Mouse (Mus musculus) hindbrain, embryonic 10.5 days (tissue): ENCODE measurements around the gene Uck2. TPM values are rescaled to one million over a fixed set of nuclear protein-coding genes. Genes with fewer than 3 reads are reported as not detected.

Source experiments
- DNase-seq: peaks from one replicate; pipeline ENCODE4 v3.0.0-alpha.2; 2017; ENCODE audit warnings: low spot score
- H3K27ac ChIP-seq: fragments of 300-500 bp; sonication (generic); 2 replicates; pipeline ENCODE4 v1.5.1; 2016; ENCODE audit warnings: mild to moderate bottlenecking, moderate library complexity
- H3K27me3 ChIP-seq: fragments of 300-500 bp; sonication (generic); 2 replicates; pipeline ENCODE4 v1.6.1; 2016; ENCODE audit warnings: mild to moderate bottlenecking; ENCODE audit not compliant: poor library complexity, insufficient read depth, severe bottlenecking
- H3K36me3 ChIP-seq: fragments of 300-500 bp; sonication (generic); 2 replicates; pipeline ENCODE4 v1.6.1; 2016; ENCODE audit warnings: mild to moderate bottlenecking, moderate library complexity
- H3K4me1 ChIP-seq: fragments of 300-500 bp; sonication (generic); replicated peaks from 2 replicates; pipeline ENCODE4 v1.6.1; 2016; ENCODE audit warnings: mild to moderate bottlenecking
- H3K4me3 ChIP-seq: fragments of 300-500 bp; sonication (generic); 2 replicates; pipeline ENCODE4 v1.5.1; 2016; ENCODE audit warnings: mild to moderate bottlenecking, moderate library complexity
- H3K9me3 ChIP-seq: fragments of 300-500 bp; sonication (generic); 2 replicates; pipeline ENCODE4 v1.6.1; 2016; ENCODE audit warnings: mild to moderate bottlenecking, moderate library complexity
- WGBS: fragments of 180-500 bp; shearing (Covaris S2); methylation state at CpG from one replicate; pipeline ENCODE4 v1.1.7; 2016; 5-methylcytosine and 5-hydroxymethylcytosine counted together
- polyA plus RNA-seq: library from polyadenylated mRNA; unstranded; fragments of >200 nt; fragmentation: Nextera tagmentation; extraction: Ambion mirVana; gene quantifications from 2 replicates; pipeline ENCODE4 v1.2.1, GENCODE M21; 2016

The Uck2 gene
- 113 and 125 TPM in 2 replicates for polyA plus RNA-seq

DNA sequence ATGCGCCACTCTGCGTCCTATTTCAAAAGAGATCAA, at the start of gene Uck2:
TSS of gene Uck2 (minus strand) at position 1 of the 36 bp plus-strand sequence.
- Histone ChIP-seq H3K9me3 (no peaks in the 10 kb centered on the region), H3K4me1 (peaks cover 54% of the 10 kb centered on the region), H3K27me3 (peaks cover 19% of the 10 kb centered on the region), H3K27ac (peak within 1 kb of the TSS; percentile 99), H3K4me3 (peak within 1 kb of the TSS; percentile 82), H3K36me3 (peaks cover 5% of the 10 kb centered on the region; the same call in 1 of the 2 replicates)
- DNase-seq: no peak
- 0% methylated on average over 2 of the region's 2 CpGs for WGBS

DNA sequence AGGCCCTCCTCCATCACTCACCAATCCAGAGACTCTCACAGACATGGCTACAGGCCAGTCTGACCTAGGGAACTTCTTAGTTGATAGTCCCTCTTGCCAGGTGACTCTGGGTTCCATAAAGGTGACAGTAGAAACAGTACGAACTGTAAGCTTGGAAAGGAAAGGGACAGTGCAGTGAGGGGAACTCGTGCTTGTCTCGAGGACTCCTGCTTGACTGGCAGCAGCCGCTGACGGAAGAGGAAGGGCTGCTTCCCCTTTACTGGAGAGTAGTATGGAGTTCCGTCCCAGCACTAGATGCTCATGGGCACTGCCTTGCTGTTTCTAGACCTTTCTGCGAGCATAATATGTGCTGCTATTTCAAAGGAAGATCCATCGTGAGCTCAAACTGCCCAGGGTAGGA, 46.0 kb upstream of the Uck2 start:
- Histone ChIP-seq H3K36me3 (peaks cover 68% of the 10 kb centered on the region), H3K9me3 (no peaks in the 10 kb centered on the region), H3K27ac (no peak overlapping the region), H3K27me3 (no peaks in the 10 kb centered on the region), H3K4me3 (no peak overlapping the region), H3K4me1 (no peaks in the 10 kb centered on the region)
- WGBS: 95% methylated on average over 8 of the region's 8 CpGs
- DNase-seq: no peak

DNA sequence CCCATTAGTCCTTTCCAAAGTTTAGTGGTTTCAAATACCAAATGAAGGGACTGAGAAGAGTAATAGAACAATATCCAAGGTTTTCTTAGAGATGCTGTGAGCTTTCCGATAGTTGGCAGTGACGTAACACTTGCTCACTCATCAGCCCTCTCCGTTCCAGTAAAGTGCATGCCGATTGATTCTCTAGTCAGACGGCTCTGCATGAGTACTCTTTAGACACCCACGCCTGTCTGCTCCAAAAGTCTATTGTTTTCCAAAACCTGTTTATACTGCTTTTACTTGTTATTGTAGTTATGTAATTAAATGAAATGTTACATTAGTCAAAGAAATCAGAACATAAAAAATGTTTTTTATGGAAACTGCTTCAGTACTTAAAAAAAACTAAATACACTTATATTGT, 43.7 kb upstream of the Uck2 start:
- WGBS: 85% methylated on average over 6 of the region's 6 CpGs
- no peak for DNase-seq

DNA sequence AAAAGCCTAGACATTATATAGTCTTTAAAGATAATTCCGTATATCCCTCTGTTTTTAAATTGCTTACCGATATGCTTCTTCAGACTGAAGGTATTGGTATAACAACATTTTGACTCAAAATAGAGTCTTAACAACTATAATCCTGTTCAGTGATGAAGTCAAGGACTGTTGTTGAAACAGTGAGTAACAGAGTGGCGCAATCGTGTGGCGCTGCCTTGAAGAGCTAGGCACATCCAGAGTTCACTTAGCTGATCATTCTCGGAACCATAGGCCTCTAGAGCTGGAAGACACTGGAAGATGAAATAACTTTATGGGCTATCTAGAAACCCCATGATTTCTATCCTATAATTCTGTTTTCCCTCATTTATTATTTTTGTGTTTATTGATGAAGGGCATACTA, 36.6 kb upstream of the Uck2 start:
- H3K4me1 ChIP-seq: no peaks in the 10 kb centered on the region
- no peaks in the 10 kb centered on the region for H3K9me3 ChIP-seq
- DNase-seq: no peak
- H3K36me3 ChIP-seq: peaks cover 93% of the 10 kb centered on the region
- no peaks in the 10 kb centered on the region for H3K27me3 ChIP-seq
- H3K4me3 ChIP-seq: no peak overlapping the region
- H3K27ac ChIP-seq: no peak overlapping the region
- whole genome bisulfite sequencing: 96% methylated on average over 6 of the region's 6 CpGs

More for the DNA sequence above, 43.7 kb upstream of the Uck2 start:
- Histone ChIP-seq H3K4me1 (no peaks in the 10 kb centered on the region), H3K4me3 (no peak overlapping the region), H3K36me3 (peaks cover 86% of the 10 kb centered on the region), H3K27ac (no peak overlapping the region), H3K27me3 (no peaks in the 10 kb centered on the region), H3K9me3 (no peaks in the 10 kb centered on the region)

DNA sequence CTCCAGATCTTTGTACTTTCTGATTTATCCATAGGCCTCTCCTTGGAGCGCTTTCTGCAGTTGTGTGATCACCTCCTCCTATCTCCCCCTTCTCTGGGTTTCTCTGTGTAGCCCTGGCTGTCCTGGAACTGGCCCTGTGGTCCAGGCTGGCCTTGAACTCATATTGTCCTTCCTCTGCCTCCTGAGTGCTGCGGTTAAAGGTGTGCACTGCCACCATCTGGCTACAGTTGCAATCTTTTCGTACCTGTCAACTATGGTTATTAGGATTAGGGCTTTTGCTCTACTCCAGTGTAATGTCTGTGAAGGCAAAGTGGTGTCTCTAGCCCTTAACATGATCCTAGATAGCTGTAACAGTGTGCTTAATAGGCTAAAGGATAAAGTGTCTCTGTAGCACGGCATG, 28.1 kb upstream of the Uck2 start:
- H3K36me3 ChIP-seq: peaks cover 64% of the 10 kb centered on the region
- no peak for DNase-seq

DNA sequence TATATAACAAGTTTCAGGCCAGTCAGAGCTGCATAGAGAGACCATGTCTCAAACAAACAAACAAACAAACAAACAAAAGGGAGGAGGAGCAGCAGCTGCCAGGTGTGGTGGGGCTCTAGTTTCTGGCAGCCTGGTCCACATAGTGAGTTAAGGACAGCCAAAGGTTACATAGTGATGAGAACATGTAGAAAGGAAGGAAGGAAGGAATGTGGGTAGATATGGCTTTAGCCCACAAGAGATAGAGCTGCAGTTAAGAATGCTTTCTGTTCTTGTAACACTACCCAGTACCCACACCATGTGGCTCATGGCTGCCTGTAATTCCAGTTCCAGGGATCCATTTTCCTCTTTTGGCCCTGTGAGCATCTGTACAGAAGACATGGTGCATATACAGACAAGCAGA, 27.2 kb upstream of the Uck2 start:
- no peaks in the 10 kb centered on the region for H3K9me3 ChIP-seq
- no peak overlapping the region for H3K27ac ChIP-seq
- H3K36me3 ChIP-seq: peaks cover 55% of the 10 kb centered on the region
- H3K4me1 ChIP-seq: peaks cover 14% of the 10 kb centered on the region
- DNase-seq: no peak
- no peaks in the 10 kb centered on the region for H3K27me3 ChIP-seq
- no peak overlapping the region for H3K4me3 ChIP-seq

More for the DNA sequence above, 28.1 kb upstream of the Uck2 start:
- Histone ChIP-seq H3K27ac (no peak overlapping the region), H3K9me3 (no peaks in the 10 kb centered on the region), H3K4me3 (no peak overlapping the region), H3K4me1 (peaks cover 10% of the 10 kb centered on the region), H3K27me3 (no peaks in the 10 kb centered on the region)
- WGBS: 91% methylated on average over 4 of the region's 4 CpGs

DNA sequence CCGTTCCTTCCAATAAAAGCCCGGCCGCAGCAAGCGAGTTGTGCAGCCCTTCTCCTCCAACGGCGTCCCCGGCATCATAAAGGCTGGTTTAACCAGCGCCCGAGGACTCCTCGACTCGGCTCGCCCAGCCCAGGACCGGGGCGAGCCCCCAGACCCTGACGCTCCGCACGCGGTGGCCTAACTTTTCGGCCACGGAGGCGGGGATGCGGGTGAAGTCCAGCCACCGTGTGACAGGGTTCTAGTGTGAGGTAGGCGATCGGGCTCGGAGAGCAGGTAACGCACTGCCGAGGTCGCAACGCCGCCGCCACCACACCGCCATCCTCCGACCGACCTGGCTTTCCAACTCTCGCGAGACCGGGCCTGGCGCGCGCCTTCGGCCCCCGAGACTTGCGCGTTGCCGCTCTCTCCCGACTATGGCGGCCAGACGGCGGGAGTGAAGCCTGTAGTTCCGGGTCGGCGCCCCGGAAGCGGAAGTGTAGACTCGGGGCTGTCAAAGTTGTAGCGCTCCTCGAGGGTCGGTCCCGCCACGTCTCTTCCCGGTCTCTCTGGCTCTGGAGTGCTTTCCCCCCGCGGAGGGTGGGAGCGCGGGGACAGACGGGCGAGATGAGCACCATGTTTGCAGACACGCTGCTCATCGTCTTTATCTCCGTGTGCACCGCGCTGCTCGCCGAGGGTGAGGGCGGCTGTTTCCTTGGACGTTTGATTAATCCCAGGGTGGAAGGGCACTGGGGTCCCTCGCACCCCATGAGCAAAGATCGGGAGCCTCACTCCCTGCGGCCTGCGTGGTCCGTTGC, 23.3 kb upstream of the Uck2 start, which contains the start of gene Tmco1:
TSS of gene Tmco1 (plus strand) at position 118 of the 794 bp plus-strand sequence.
- H3K36me3 ChIP-seq: peaks cover 26% of the 10 kb centered on the region

DNA sequence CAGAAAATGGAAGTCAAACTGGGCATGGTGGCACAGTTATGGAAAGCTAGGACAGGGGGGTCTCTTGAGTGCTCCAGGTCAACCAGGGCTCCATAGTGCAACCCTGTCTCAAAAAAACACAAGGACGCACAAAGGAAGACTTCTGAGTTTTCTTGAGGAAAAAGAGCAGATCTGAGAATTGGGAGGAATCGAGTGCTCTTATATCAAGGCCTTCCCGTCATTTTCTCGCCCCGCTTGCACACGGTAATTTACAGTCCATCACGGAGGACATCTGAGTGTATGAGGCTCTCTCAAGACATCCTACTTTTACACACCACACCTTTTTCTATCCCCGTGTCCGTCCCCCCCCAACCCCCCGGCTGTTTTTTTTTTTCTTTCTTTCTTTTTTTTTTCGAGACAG, 22.6 kb upstream of the Uck2 start:
- Histone ChIP-seq H3K4me3 (peak overlapping the region; percentile 77), H3K36me3 (peaks cover 20% of the 10 kb centered on the region), H3K4me1 (peaks cover 23% of the 10 kb centered on the region), H3K27me3 (no peaks in the 10 kb centered on the region), H3K27ac (peak overlapping the region; percentile 94), H3K9me3 (no peaks in the 10 kb centered on the region)
- DNase-seq: no peak
- WGBS: 64% methylated on average over 11 of the region's 11 CpGs

More for the DNA sequence above, 23.3 kb upstream of the Uck2 start, which contains the start of gene Tmco1:
- Histone ChIP-seq H3K4me3 (peak within 1 kb of the TSS; percentile 77), H3K27me3 (no peaks in the 10 kb centered on the region), H3K4me1 (peaks cover 23% of the 10 kb centered on the region), H3K27ac (peak within 1 kb of the TSS; percentile 94), H3K9me3 (no peaks in the 10 kb centered on the region)
- DNase-seq: peak; percentile 98
- under 1% methylated on average over 82 of the region's 82 CpGs for WGBS

DNA sequence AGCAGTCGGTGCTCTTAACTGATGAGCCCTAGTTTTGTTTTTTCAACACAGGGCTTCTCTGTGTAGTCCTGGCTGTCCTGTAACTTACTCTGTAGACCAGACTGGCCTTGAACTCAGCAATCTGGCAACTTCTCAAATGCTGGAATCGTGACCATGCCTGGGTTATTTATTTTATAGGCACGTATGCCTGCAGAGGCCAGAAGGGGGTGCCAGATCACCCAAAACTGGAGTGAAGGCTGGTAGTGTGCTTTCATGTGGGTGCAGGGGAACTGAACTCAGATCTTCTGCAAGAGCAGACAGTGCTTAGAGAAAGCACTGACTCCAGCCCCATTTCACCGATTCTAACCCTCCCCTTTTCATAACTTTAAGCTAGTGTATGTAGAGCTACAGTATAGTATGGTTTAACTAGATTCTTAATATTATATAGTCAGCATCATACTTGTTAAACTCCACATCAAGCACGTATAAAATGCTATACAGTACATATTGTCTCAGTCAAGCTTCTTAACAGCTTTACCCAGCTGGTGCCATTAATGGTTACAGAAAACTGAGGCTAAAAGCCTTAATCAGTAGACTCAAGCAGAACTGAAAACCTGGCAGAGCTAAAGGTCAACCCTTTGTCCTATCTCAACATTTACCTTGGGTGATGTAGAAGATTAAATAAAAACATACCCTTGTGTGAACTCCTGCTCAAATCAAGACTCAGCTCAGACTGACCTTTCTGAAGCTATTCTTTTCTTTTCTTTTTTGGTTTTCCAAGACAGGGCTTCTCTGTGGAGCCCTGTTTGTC, 21.5 kb upstream of the Uck2 start:
- 77% methylated on average over 5 of the region's 5 CpGs for WGBS
- H3K27ac ChIP-seq: no peak overlapping the region
- DNase-seq: no peak
- H3K27me3 ChIP-seq: no peaks in the 10 kb centered on the region
- H3K36me3 ChIP-seq: peaks cover 12% of the 10 kb centered on the region
- no peaks in the 10 kb centered on the region for H3K9me3 ChIP-seq
- no peak overlapping the region for H3K4me3 ChIP-seq
- H3K4me1 ChIP-seq: peaks cover 23% of the 10 kb centered on the region

DNA sequence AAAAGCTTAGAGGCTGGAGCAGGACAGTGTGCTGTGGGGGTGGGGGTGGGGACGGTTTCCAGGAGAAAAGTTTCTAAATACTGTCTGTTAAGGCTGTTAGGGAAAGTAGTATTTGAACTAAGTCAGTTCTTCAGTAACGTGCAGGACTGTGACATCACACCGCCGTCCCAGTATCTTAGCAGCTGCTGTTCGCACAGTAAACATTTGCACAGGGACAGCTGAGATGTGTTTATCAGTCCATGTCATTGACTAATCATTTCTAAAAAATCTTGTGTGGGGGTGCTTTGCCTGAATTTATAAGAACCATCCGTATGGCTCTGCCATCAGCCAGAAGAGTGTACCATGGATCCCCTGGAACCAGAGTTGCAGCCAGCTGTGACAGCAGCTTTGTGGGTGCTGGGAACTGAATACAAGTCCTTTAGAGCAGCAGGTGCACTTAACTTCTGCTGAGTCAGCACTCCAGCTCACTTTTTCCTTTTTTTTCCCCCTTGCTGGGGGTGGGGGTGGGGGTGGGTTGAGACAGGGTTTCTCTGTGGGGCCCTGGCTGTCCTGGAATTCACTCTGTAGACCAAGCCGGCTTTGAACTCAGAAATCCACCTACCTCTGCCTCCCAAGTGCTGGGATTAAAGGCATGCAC, 20.5 kb upstream of the Uck2 start:
- DNase-seq: no peak
- WGBS: 69% methylated on average over 7 of the region's 7 CpGs
- Histone ChIP-seq H3K4me3 (no peak overlapping the region), H3K4me1 (peaks cover 23% of the 10 kb centered on the region), H3K27ac (no peak overlapping the region), H3K27me3 (no peaks in the 10 kb centered on the region), H3K9me3 (no peaks in the 10 kb centered on the region), H3K36me3 (peaks cover 6% of the 10 kb centered on the region)

DNA sequence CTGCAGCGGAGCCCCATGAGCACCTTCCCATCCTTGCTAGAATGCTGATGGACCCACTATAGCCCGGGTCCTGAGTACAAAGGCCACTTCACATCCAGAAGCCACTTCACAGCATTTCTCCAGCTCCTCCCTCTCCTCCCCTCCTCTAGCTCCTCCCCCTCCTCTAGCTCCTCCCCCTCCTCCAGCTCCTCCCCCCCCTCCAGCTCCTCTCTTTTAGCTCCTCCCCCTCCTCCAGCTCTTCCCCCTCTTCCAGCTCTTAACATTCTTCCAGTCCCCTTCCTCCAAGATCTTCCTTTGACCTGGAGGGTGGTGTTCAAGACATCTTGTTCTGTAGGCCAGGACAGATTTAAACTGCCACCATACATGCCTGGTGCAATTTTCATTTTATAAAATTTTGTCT, 15.0 kb upstream of the Uck2 start:
- WGBS: 68% methylated on average over 2 of the region's 2 CpGs
- Histone ChIP-seq H3K4me1 (peaks cover 12% of the 10 kb centered on the region; the same call in 1 of the 2 replicates), H3K9me3 (no peaks in the 10 kb centered on the region), H3K4me3 (no peak overlapping the region), H3K27ac (no peak overlapping the region), H3K36me3 (no peaks in the 10 kb centered on the region), H3K27me3 (no peaks in the 10 kb centered on the region)
- no peak for DNase-seq

DNA sequence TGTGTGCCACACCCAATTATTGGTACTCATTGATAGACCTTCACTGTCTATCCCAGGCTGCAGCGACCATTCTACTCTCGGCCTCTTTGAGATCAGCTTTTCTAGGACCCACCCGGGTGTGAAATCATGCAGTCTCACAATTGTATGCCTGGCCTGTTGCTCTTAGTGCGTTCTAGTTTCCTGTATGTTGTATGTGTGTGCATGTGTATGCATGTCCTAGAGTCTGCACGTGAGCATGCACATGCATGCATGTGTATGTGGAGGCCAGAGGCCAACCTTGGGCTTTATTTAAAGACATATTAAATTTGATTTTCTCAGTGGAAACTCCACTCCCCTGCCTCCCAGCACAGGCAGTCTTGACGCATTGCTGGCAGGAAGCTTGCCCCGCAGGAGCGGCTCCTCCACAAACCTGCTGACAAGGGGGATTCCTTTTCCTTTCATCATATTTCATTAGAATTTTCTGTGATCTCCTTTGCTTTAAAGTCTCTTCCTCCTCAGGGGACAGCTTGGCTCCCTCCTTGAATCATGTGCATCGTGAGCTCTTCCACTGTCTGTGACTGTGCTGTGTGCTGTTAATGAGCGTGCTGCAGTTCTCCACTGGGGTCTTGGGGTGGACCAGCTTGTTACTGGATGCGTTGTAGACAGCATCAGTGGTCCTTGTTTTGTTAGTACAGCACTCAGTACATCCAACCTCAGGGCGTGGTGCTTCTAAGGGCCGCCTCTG, 10.7 kb upstream of the Uck2 start:
- Histone ChIP-seq H3K4me3 (no peak overlapping the region), H3K27ac (no peak overlapping the region), H3K27me3 (no peaks in the 10 kb centered on the region), H3K9me3 (no peaks in the 10 kb centered on the region), H3K36me3 (no peaks in the 10 kb centered on the region), H3K4me1 (peaks cover 19% of the 10 kb centered on the region)
- WGBS: 63% methylated on average over 13 of the region's 13 CpGs
- DNase-seq: no peak

DNA sequence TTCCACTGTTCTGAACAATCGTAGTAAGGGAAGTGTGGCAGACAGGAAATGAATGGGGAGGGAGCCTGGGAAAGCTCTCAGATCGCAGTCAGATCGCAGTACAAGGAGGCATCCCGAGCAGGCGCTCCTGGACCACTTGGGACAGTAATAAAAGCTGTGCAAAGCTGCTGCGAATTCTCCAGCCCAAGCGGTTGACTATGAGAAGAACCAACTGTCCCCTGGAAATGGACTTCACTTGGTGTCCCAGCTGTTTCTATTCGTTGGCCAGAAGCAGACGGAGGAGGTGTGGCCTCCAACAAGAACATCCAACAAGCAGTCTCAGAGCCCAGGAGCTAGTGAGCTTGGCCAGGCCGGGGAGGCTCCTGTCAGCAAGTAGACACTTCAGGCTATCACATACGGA, 7.3 kb upstream of the Uck2 start:
- 44% methylated on average over 11 of the region's 11 CpGs for WGBS
- Histone ChIP-seq H3K27me3 (peaks cover 19% of the 10 kb centered on the region), H3K4me3 (no peak overlapping the region), H3K4me1 (peaks cover 39% of the 10 kb centered on the region), H3K9me3 (no peaks in the 10 kb centered on the region), H3K36me3 (no peaks in the 10 kb centered on the region), H3K27ac (no peak overlapping the region)
- no peak for DNase-seq
